Mouse (Mus musculus) embryonic facial prominence, embryonic 12.5 days (tissue): ENCODE measurements around the gene Rhbdf2. TPM values are rescaled to one million over a fixed set of nuclear protein-coding genes. Genes with fewer than 3 reads are reported as not detected.

ENCODE experiments used
- ATAC-seq: fragments of 200-750 bp; cut with Nextera tagmentation; 2 replicates; pipeline ENCODE4 v1.8.0; 2017; ENCODE audit not compliant: insufficient number of reproducible peaks, insufficient read depth, low FRiP score, low TSS enrichment
- H3K27ac ChIP-seq: fragments of 300-500 bp; sonication (generic); 2 replicates; pipeline ENCODE4 v1.5.1; 2016; ENCODE audit warnings: mild to moderate bottlenecking
- H3K27me3 ChIP-seq: fragments of 300-500 bp; sonication (generic); 2 replicates; pipeline ENCODE4 v1.6.1; 2016; ENCODE audit warnings: mild to moderate bottlenecking, moderate library complexity
- H3K36me3 ChIP-seq: fragments of 300-500 bp; sonication (generic); 2 replicates; pipeline ENCODE4 v1.6.1; 2016; ENCODE audit warnings: mild to moderate bottlenecking
- H3K4me1 ChIP-seq: fragments of 300-500 bp; sonication (generic); 2 replicates; pipeline ENCODE4 v1.6.1; 2016
- H3K4me2 ChIP-seq: fragments of 300-500 bp; sonication (generic); replicated peaks from 2 replicates; pipeline ENCODE4 v1.6.1; 2016; ENCODE audit warnings: mild to moderate bottlenecking, moderate library complexity
- H3K4me3 ChIP-seq: fragments of 300-500 bp; sonication (generic); 2 replicates; pipeline ENCODE4 v1.5.1; 2016; ENCODE audit warnings: mild to moderate bottlenecking
- H3K9ac ChIP-seq: fragments of 300-500 bp; sonication (generic); 2 replicates; pipeline ENCODE4 v1.6.1; 2016; ENCODE audit warnings: mild to moderate bottlenecking, moderate library complexity
- H3K9me3 ChIP-seq: fragments of 300-500 bp; sonication (generic); 2 replicates; pipeline ENCODE4 v1.6.1; 2016; ENCODE audit warnings: mild to moderate bottlenecking, moderate library complexity
- WGBS: fragments of 180-500 bp; shearing (Covaris S2); methylation state at CpG from one replicate; pipeline ENCODE4 v1.1.7; 2016; 5-methylcytosine and 5-hydroxymethylcytosine counted together
- polyA plus RNA-seq: library from polyadenylated mRNA; unstranded; fragments of >200 nt; fragmentation: Nextera tagmentation; extraction: Ambion mirVana; gene quantifications from 2 replicates; pipeline ENCODE4 v1.2.1, GENCODE M21; 2016

Rhbdf2 gene
- polyA plus RNA-seq, 1 experiment from 2014 or later: 4.7 TPM

DNA sequence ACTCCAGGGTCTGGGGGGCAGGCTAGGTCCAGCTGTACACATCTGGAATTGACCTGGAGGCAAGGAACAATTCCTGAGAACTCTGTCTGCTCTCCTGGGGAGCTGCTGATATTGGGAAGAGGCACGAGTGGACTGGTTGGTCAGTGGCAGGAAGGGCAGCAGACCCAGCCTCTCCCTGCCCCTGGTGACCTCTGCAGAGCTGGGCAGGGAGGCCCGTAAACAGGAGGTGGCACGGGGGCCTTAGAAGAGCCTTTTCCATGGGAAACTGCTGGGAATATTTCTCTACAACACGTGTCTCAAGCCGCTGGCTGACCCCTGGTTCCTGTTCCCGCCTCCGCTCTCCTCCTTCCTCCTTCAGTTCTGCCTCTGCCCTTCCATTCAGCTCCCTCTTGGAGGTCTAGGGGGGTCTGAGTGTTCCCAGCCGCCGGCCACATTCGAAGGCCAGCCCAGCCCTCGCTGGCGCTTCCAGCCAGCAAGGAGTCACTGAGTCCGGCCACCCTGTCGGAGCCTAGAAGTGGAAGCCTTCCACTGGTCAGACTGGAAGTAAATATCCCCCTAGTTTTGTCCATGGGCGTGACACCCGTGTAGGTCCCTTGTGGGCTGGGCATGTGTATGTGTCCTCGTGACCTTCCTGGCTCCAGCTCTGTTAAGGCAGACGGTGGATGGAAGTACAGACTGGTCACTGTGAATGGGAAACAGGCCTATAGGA, 21.5 kb upstream of the Rhbdf2 start:
- WGBS: 27% methylated on average over 18 of the region's 18 CpGs
- peaks cover 16% of the 10 kb centered on the region for H3K27me3 ChIP-seq
- H3K9me3 ChIP-seq: no peaks in the 10 kb centered on the region
- H3K36me3 ChIP-seq: no peaks in the 10 kb centered on the region
- ATAC-seq: no peak
- no peak overlapping the region; the same call in 1 of the 2 replicates for H3K9ac ChIP-seq
- H3K4me1 ChIP-seq: peaks cover 72% of the 10 kb centered on the region
- no peak overlapping the region for H3K4me3 ChIP-seq
- peak overlapping the region; percentile 80 for H3K27ac ChIP-seq
- no peak overlapping the region for H3K4me2 ChIP-seq

DNA sequence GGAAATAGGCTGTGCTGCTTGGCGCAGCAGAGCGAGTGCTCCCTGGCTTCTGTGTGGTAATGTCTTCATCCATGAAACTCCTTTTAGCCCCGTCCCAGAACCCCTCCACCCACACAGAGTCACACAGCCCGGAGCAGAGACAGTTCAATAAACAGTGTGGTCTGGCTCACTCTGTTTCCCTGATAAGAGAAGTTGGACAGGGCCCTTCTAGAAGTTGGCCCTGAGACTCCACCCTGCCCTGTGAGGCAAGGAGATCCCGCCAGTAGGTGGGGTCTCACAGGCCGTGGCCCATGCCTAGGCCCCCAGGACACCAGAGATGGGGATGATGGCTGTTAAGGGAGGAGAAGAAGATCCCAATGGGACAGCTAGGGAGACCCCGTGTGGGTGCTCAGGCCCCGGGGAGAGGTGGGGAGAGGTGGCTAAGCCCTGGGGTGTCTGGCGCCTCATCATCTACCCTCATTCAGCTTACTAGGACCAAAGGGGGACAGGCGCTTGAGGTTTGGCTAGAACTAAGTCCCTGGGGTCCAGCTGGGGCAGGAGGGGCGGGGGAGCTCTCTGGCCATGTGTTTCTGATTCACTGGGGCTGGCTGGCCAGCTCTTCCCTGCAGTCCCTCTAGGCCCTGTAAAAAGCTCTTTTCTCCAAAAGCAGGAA, 20.6 kb upstream of the Rhbdf2 start:
- Histone ChIP-seq H3K4me2 (no peak overlapping the region), H3K9me3 (no peaks in the 10 kb centered on the region), H3K36me3 (no peaks in the 10 kb centered on the region), H3K27me3 (peaks cover 7% of the 10 kb centered on the region), H3K27ac (peak overlapping the region; percentile 80), H3K9ac (no peak overlapping the region), H3K4me3 (no peak overlapping the region), H3K4me1 (peaks cover 64% of the 10 kb centered on the region)
- peak; percentile 23; the same call in 1 of the 2 replicates for ATAC-seq
- WGBS: 27% methylated on average over 11 of the region's 11 CpGs

- H3K9ac ChIP-seq: no peak overlapping the region
- 70% methylated on average over 7 of the region's 7 CpGs for WGBS
- ATAC-seq: no peak
- H3K27me3 ChIP-seq: 0 out of 2 replicates have a peak, but pooled peaks cover 7% of the 10 kb centered on the region
- H3K9me3 ChIP-seq: no peaks in the 10 kb centered on the region
- no peaks in the 10 kb centered on the region for H3K36me3 ChIP-seq
- H3K27ac ChIP-seq: no peak overlapping the region
- H3K4me3 ChIP-seq: no peak overlapping the region
- peaks cover 60% of the 10 kb centered on the region for H3K4me1 ChIP-seq
- H3K4me2 ChIP-seq: no peak overlapping the region
Measured at GRCm38 (mm10) chr11:116646771-116647170, 20.0 kb upstream of the Rhbdf2 start.

DNA sequence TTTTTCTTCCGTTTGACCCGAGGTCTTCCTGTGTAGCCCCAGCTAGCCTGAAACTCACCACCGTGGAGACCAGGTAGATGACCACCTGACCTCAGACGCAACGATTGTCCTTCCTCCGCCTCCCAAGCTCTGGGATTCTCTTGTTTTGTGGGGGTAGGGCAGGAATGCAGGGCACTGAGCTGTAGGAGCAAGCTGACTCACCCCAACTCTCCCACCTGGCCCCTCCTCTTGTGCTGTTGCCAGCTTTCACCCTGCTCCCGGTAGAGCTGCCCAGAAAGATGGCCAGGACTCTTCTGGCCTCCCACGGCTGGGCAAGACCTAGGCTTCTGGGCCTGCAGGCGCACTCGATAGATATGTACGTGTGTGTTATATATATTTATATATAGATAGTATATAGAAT, 19.3 kb upstream of the Rhbdf2 start:
- Histone ChIP-seq H3K27ac (no peak overlapping the region), H3K4me1 (peaks cover 55% of the 10 kb centered on the region), H3K9me3 (no peaks in the 10 kb centered on the region), H3K4me2 (no peak overlapping the region), H3K36me3 (no peaks in the 10 kb centered on the region), H3K4me3 (no peak overlapping the region), H3K27me3 (0 out of 2 replicates have a peak, but pooled peaks cover 8% of the 10 kb centered on the region), H3K9ac (no peak overlapping the region)
- ATAC-seq: no peak
- 49% methylated on average over 11 of the region's 11 CpGs for WGBS

GRCm38 (mm10) chr11:116645446-116646110, 18.8 kb upstream of the Rhbdf2 start:
- WGBS: 20% methylated on average over 8 of the region's 8 CpGs
- Histone ChIP-seq H3K4me3 (no peak overlapping the region), H3K4me1 (peaks cover 55% of the 10 kb centered on the region), H3K9ac (no peak overlapping the region), H3K4me2 (no peak overlapping the region), H3K27ac (peak overlapping the region; percentile 51; the same call in 1 of the 2 replicates), H3K36me3 (no peaks in the 10 kb centered on the region), H3K27me3 (0 out of 2 replicates have a peak, but pooled peaks cover 8% of the 10 kb centered on the region), H3K9me3 (no peaks in the 10 kb centered on the region)
- peak; percentile 7; the same call in 1 of the 2 replicates for ATAC-seq

DNA sequence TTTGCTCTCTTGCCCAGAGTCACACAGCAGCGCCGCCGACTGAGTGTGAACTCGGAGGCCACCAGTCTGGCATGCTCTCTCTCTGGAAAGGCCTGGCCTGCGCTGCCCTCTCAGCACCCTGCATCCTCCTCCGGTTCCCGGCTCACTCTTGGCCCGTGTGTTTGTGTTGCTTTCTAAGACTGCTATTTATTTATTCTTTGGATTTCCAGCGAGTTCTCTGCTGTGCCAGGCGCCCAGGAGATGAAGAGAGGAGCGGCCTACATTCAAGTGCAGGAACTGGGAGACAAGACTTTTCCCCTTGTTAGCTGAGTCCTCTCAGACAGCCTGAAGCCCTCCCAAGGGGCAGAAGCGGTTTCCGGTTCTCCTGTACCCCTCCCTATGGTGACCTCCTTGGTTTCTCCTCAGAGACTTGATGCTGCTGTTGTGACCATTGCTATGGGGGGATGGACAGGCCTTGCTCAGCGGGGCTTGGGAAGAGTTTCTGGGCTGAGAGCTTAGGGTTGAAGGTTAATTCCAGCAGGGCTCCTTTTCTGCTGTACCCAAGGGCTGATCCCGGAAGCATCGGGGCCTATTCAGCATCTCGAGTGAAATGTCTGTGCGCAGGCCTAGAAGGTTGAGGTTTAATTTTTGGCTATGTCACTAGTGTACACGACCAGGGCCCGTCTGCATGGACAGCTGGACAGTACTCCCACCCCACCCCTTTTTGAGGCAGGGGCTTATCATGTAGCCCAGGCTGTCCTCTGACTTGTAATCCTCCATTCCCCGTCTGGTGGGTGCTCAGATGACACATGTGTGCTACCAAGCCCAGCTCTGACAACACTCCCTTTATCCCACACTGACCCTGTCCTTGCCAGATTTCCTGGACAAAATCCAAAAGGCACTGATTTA, 17.6 kb upstream of the Rhbdf2 start:
- 37% methylated on average over 21 of the region's 21 CpGs for WGBS
- H3K36me3 ChIP-seq: no peaks in the 10 kb centered on the region
- H3K27me3 ChIP-seq: 0 out of 2 replicates have a peak, but pooled peaks cover 4% of the 10 kb centered on the region
- ATAC-seq: no peak
- H3K4me2 ChIP-seq: peak overlapping the region; percentile 51; the same call in 1 of the 2 replicates
- H3K4me3 ChIP-seq: no peak overlapping the region
- peak overlapping the region; percentile 48; the same call in 1 of the 2 replicates for H3K27ac ChIP-seq
- H3K9ac ChIP-seq: no peak overlapping the region
- H3K4me1 ChIP-seq: peaks cover 55% of the 10 kb centered on the region
- no peaks in the 10 kb centered on the region for H3K9me3 ChIP-seq

DNA sequence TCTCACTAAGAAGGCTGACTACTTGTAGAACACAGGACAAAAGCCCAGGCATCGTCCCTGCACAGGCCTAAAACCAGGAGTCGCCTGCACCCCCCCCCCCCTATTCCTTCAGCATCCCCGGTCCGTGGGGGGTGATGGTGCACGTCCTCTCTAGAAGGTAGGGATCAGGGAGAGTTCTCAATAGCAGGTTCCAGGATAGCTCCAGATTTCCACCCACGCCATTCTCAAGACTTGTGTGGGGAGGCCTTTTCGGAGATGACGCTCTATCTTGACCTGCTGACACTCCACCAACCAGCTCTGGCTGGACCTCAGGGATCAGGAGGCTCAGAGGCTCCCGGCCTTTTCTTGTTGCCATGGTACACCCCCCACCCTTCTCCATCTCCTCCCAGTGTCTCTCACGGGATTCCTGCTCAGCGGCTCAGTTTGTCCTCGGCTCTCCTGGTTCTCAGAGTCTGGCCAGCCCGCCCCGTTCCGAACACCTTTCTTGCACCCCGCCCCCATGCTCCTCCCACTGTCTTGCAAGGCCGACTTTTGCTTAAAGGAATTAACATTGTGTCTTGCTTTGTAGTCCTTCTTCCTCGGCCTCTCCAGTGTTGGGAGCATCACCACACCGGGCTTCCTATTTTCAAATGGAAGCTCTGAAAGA, 16.9 kb upstream of the Rhbdf2 start:
- Histone ChIP-seq H3K4me2 (peak overlapping the region; percentile 51), H3K27me3 (0 out of 2 replicates have a peak, but pooled peaks cover 4% of the 10 kb centered on the region), H3K9me3 (no peaks in the 10 kb centered on the region), H3K9ac (peak overlapping the region; percentile 21; the same call in 1 of the 2 replicates), H3K4me3 (peak overlapping the region; percentile 17; the same call in 1 of the 2 replicates), H3K27ac (peak overlapping the region; percentile 48; the same call in 1 of the 2 replicates), H3K4me1 (peaks cover 49% of the 10 kb centered on the region), H3K36me3 (no peaks in the 10 kb centered on the region)
- WGBS: 8% methylated on average over 19 of the region's 19 CpGs
- no peak for ATAC-seq

- no peaks in the 10 kb centered on the region for H3K9me3 ChIP-seq
- WGBS: 37% methylated on average over 14 of the region's 14 CpGs
- no peaks in the 10 kb centered on the region for H3K36me3 ChIP-seq
- no peak overlapping the region for H3K9ac ChIP-seq
- H3K4me3 ChIP-seq: peak overlapping the region; percentile 17; the same call in 1 of the 2 replicates
- H3K27me3 ChIP-seq: 0 out of 2 replicates have a peak, but pooled peaks cover 4% of the 10 kb centered on the region
- peak overlapping the region; percentile 51 for H3K4me2 ChIP-seq
- peaks cover 41% of the 10 kb centered on the region for H3K4me1 ChIP-seq
- no peak overlapping the region for H3K27ac ChIP-seq
- 0 out of 2 replicates have a peak, but pooled peaks have one; percentile 24 for ATAC-seq
Measured at GRCm38 (mm10) chr11:116642681-116643578, 16.1 kb upstream of the Rhbdf2 start.

- no peak for ATAC-seq
- Histone ChIP-seq H3K27me3 (0 out of 2 replicates have a peak, but pooled peaks cover 4% of the 10 kb centered on the region), H3K4me3 (no peak overlapping the region), H3K27ac (no peak overlapping the region), H3K9ac (no peak overlapping the region), H3K36me3 (no peaks in the 10 kb centered on the region), H3K4me1 (peaks cover 29% of the 10 kb centered on the region), H3K9me3 (no peaks in the 10 kb centered on the region), H3K4me2 (no peak overlapping the region)
- 66% methylated on average over 3 of the region's 3 CpGs for WGBS
Measured at GRCm38 (mm10) chr11:116641731-116642130, 14.9 kb upstream of the Rhbdf2 start.

- Histone ChIP-seq H3K9me3 (no peaks in the 10 kb centered on the region), H3K4me2 (no peak overlapping the region), H3K36me3 (no peaks in the 10 kb centered on the region), H3K4me1 (peaks cover 26% of the 10 kb centered on the region), H3K27me3 (0 out of 2 replicates have a peak, but pooled peaks cover 4% of the 10 kb centered on the region), H3K4me3 (no peak overlapping the region), H3K27ac (no peak overlapping the region), H3K9ac (no peak overlapping the region)
- 39% methylated on average over 5 of the region's 5 CpGs for WGBS
- no peak for ATAC-seq
Measured at GRCm38 (mm10) chr11:116641168-116641567, 14.3 kb upstream of the Rhbdf2 start.
